Mouse (Mus musculus): ENCODE measurements around the gene Grhl1.
A peak's percentile ranks its signal among the peaks of the same experiment; 100 is the strongest.
"Not testable (repeated sequence)": the region's sequence is repeated elsewhere in the genome, so short reads cannot be mapped to it uniquely, and the experiment has no call there.

Gene Grhl1

DNA sequence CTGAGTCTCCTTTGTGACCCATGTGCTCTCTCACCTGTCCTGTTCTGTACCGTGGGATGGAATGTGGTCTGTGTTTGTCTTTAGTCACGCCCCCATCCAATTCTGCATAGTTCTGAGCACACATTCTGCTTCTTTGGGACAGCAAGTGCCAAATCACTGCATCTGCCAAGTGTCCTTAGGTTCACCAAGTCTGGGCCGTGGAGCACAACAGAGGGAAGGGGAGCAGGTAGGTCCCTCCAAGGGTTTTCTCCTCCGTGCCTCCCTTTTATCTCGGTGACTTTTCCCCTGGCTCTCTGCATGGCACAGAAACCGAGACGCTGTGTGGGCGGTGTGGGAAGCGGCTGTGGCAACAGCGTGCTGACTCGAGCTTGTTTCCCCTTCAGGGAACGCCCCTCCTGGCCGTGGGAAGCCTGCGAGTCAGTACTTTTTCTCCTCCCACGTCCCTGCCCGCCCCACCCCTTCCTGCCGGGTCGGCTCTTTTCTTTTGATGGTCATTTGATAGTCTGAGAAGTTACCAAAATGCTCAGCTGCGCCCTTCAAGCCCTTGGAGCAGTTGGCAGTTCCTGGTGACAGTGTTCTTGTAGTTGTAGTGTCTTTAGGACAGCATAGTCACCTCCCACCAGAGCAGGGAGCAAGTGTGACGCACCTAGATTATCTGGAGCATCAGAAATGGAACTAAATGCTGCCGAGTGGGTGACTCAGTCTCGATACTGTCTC is 21.0 kb downstream of the Grhl1 start:
- DNase-seq = peak in 1 of 2 experiments; percentile 35

DNA sequence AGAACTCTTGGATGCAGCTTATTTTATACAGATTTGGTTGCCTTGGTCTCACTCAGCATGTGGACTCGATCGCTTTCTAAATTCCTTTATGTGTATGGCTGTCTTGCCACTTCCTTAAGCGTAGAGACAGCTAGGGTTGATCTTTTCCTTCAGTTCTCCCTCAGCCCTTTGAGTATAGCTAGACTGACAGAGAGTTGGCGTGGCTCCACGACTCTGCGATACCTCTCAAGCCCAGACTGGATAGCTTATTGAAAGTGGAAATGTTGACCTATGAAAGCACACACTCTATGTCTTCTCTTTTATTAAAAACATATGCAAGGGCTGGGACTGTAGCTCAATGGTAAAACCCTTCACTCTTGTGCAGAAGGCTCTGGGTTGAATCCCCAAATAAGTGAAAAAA is 25.3 kb downstream of the Grhl1 start:
- peak; percentile 39 for DNase-seq

DNA sequence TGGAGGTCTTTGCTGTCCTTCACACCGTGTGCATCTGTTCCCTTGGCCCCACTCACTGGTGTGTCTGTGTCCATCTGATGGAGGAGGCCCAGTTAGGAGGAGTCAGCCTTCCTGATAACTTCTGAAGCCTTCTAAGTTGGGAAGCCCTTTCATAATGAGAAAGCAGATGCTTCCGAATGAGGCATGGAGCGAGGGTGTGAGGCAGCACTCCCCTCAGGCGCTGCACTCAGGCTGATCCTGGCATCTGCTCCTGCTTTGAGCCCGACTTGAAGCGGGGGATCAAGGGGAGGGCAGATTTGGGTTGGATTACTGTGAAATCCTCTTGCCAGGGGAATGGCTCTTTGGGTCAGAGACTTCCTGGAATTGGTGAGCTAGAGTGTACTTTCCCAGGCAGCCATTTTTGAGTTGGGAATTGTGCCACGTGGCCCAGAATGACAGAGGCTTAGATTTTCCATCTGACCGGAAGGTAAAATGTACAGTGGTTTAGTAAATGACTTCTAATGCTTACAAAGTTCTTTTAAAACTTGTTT is 27.3 kb downstream of the Grhl1 start:
- peak; percentile 50 to 55 for DNase-seq

DNA sequence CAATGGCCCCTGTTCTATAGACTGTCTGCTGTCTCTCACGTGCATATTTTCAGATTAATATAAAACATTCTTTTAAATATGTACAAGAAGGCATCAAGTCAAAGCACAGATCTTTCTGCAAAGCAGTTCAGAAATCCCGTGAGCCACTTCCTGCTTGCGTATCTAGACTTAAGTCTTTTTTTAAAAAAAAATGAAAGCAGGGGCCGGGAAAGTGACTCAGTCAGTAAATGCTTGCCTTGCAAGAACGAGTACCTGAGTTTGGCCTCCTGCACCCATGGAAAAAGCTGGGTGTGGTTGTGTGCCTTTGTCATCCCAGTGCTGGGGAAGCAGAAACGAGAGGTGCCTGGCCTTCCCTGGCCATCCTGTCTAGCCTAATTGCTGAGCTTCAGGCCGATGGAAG is 28.0 kb downstream of the Grhl1 start:
- DNase-seq = no peak

DNA sequence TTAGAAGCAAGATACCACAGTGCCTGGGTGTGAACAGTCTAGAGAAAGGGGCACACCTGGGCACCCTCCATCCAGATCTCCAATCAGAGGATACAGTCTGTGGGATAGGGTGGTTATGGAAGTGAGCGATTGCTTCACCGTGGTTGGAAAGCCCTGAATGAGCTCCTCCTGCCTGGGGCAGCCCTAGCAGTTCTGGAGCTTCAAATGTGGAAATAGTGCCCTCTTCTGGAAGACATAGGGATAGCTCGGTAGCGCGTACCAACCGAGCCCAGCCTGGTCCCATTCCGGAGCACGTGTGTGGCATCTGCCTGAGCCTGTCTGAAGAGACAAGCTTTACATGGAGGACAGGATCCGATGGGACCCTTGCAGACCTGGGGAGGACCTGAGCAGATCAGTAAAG is 28.7 kb downstream of the Grhl1 start:
- DNase-seq = peak; percentile 85 to 90

DNA sequence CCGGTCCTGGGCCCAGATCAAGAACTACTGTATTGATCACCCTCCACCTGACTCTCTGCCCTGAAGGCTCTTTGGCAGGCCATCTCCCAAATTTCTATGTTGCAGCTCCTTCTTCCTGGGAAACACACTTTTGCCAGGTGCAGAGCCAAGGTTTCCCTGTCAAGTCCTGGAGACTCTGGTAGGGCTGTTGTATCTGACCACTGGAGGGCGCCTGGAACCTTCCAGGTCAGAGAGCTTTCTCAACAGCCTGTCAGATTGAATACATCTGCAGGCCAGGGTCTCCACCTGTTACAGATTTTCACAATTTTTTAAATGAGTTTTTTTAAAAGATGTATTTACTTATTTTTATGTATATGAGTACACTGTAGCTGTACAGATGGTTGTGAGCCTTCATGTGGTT is 31.2 kb downstream of the Grhl1 start:
- peak; percentile 90 to 92 for DNase-seq

DNA sequence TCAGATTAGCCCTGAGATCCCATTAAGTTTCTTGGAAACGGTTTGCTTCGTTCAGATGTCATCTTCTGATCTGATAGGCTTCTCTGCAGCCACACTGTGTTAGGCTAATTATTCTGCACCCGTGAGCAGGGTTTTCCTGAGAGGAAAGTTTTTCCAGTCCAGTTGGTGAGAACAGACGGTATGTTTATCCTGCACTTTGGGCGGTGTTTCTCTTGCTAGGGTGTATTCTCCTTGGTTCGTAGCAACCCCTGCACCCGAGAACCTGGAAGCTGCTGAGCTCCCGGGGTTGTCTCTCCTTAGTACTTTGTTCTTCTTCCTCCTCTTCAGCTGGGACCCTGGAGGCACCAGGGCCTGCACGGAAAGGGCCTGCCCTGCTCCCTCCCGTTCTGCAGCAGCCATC is 34.1 kb downstream of the Grhl1 start:
- no peak for DNase-seq

DNA sequence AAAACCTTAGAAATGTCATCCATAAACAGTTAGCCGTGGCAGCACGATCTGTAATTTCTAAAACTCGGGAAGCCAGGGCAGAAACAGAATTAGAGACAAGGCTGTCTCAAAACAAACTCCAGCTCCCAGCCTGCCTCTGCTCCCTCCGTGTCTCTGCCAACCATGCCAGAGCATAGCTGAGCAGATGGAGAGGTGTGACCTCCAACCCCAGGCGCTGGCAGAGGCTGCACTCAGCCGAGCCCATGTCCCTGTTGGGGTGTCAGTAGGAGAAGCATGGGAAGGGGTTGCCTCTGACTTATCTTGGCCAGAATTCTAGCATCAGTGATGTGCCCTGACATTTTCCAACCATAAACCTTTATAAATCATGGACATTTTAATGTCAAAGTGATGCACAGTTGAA is 40.5 kb downstream of the Grhl1 start:
- peak; percentile 71 to 79 for DNase-seq

DNA sequence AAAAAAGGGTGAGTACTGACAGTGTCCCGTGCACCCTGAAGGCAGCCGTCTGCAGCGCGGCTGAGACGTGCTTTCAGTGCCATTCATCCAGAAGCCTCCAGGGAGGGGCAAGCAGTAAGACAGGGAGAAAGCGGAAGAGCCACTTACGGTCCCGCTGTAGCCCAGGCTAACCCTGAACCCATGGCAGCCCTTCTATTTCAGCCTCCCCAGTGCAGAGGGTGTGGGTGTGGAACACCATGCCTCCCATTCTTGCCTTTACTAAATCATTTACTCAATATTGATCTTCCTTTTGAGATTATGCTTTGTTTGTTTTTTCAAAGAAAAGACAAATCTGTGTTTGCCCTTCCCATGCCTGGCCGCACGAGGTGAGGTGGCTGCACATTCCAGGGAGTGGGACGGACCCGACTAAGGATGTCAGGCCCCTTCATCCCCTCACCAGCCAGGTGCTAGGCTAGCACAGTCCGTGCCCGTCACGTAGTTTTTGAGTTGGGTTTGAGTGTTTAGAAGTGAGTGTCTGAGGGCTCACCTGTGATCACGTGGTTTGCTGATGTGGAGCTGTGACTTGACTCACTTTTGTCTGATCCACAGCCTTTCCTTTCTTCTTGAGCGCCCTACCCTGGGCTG is 42.5 kb downstream of the Grhl1 start:
- no peak for DNase-seq

DNA sequence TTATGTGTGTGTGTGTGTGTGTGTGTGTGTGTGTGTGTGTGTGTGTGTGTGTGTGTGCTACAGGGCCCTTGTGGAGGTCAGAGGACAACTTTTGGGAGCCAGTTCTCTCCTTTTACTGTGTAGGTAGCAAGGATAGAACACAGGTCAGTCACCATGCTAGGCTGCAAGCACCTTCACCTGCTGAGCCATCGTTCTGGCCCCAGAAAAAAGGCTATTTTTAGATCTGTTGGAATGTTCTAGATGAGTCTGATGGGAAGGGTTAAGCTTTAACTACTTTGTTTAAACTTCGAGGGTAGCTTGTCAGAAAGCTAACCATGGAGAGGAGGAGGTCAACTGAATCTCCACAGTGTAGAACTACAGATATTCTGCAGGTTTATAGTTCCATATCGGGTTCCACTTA is 43.1 kb downstream of the Grhl1 start:
- no peak for DNase-seq

DNA sequence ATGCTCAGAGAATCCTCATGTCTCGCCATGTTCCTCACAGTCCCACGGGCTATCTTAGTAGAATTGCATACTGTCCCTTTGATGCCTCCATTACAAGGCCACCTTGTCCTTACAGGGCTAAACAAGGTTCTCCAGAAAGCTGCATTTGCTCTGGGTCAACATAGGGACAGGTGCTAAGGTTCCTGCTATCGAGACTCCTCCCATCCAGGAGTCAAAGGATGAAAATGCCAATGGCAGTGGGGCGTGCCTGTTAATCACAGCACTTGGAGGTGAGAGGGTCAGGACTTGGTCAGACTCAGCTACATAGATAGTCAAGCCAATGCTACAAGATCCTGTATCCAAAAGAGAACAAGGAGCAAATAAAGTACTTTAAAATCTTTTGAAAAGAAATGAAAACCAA is 47.4 kb downstream of the Grhl1 start:
- no peak for DNase-seq

DNA sequence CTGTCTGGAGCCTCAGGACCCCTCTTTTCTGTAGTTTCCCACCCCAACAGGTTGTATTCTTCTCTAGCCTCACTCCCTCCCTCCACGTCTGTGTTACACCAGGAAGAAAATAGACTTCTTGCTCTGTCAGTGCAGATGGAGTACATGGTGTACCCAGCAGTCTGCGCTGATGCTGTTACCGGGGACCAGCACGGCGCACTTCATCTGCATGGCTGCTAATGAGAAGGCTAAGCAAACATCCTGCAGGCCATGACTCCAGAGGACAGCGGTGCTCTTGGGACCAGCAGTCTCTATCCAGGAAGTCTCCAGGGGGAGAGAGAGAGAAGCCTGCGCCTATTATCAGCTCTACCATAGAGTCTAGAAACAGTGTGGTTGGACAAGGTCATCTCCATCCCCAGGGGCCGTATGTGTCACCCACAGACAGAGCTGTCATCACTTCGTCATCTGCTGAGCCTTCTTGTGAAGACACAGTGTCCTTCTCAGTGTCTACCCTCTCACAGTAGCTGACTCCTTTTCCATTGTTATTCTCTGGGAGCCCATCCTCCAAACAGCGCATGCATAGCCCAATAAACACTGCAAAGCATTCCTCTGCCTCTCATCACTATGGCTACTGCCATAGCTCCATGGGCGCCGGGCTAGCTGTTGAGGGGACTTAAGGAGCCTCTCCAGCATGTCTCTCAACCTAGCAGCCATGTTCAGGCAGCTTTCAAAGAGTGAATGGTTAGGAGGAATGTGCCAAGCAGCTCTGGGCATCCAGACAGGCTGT is 51.6 kb downstream of the Grhl1 start:
- DNase-seq = no peak

DNA sequence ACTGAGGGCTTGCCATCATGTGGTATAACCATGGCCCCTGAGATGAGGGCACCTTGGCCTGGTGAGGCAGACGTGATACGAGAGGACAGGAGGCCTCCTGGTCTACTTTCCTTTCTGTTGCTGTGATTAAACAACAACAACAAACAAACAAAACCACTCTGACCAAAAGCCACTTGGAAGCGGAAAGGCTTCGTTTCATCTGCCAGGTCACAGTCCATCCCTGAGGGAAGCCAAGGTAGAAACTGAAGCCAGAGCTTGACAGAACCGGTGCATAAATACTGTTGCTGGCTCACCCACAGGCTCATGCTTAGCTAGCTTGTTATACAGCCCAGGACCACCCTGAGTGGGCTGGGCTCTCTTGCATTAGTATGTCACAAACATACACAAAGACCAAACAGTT is 54.3 kb downstream of the Grhl1 start:
- DNase-seq = no peak

DNA sequence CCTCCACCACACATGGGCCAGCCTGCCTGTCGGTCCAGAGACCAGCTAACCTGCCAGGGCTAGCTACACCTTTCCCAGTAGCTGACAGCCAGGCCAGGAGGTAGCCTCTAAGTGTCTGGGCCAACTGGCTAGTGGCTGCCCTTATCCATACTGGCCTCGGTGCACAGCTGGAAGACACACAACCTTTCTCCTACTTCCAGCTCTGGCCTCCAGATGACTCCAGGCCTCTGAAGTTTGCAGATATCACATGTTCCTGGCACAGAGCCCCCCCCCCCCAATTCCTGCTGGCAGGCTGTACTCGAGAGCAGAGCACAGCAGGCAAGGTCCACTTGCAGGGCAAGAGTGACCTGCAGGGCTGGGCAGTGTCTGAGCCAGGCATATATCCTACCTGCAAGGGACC is 55.1 kb downstream of the Grhl1 start:
- DNase-seq = no peak

DNA sequence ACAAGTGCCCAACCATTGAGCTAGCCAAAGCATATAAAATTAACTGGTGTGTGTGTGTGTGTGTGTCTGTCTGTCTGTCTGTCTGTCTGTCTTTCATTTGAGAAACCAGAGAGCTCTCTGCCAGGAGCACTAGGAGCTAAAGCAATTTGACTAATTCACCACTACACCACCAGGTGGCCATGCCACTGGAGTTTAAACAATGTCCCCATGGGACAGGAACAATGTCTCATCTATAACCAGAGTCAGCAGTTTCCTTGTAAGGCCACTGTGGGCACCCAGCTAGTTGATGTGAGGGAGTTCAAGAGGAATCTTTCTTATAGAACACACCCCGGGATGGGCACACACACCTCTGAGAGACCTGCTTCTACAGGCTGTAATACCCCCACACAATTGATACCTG is 58.1 kb downstream of the Grhl1 start:
- no peak for DNase-seq

DNA sequence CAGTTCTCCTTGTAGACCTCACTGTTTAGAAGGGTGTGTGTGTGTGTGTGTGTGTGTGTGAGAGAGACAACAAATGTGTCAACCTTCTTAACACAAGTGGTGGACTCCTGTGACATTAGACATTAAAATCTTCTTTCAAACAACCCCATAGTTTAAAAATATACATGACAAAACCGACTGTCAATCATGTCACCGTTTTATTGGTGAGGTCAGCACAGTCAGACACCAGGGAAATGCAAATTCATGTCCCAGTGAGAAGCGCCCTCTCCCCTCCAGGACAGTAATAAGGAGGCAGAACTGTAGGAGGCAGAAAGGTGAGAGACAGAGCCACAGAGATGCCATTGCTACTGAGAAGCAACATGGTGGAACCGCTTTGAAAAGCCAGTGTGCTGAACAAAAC is 60.3 kb downstream of the Grhl1 start:
- DNase-seq = no peak

DNA sequence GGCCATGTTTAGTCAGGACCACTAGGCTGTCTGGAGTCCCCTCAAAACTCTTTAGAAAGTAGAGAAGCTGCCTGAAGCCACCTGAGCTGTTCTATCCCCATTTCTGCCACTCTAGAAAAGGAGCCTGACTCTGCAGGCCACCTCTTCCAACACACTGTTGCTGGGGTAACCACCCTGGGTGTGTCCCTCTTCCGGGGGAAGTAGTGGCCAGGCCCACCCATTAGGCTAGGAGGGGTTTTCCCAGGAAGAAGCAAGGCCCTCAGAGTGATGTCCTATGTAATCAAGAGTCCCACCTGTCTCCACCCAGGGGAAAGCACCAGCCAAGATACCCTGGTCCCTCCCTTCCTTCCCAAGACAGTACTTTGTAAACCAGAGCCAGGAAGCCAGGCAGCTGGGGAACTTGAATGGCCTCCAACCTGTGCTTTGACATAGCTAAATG is 61.7 kb downstream of the Grhl1 start:
- DNase-seq = no peak

DNA sequence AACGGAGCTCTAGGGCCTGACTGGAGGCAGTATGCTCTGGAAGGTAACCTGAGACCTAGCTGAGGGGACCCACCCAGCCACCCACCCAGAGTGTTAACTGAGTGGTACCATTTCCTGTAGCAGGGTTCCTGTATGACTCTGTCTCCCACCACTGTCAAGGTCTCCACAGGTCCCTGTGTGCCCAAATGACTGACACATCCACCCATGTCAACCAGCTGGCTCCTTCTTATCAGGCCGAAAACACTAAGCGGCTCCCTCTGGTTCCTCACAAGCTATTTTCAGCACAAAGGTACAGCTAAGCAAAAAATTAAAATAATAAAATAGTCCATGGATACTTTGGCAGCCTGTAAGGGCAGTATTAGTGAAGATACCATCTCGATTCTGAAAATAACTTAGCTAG is 62.1 kb downstream of the Grhl1 start:
- no peak for DNase-seq

DNA sequence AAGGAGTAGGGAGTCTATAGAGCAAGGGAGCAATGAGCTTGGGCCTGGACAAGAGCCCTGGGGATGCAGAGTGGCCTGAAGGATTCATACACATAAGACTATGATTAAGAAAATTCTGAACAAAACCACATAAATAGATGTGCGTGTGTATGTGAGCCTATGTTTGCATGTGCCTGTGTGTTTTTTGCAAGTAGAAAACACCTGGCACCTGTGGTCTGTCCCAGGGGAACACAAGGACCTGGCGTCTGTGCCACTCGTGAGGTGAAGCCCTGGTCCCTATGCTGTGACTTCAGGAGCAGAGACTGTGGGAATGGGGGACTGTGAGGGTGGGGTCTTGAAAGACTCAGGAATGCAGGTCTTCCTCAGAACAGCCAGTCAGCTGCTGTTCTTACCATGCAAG is 62.6 kb downstream of the Grhl1 start:
- DNase-seq = no peak

DNA sequence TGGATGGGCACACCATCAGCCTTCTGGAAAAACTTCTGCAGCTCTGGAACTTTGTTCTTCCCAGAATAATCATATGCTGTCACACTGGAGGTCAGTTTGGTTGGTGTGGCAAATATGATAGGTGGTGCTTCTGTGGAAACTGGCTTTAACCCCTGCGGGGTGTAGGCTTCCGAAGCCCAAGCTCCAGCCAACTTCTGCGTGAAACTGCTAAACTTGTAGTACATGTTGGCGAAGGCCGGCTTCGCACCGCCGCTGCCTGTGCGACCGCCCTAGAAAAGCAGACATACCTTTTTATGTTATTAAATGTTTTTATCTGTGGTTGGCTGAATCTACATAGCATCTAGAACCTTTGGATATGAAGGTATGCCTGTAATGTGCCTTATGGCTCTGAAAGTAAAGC is 66.7 kb downstream of the Grhl1 start:
- DNase-seq = not testable (repeated sequence)

DNA sequence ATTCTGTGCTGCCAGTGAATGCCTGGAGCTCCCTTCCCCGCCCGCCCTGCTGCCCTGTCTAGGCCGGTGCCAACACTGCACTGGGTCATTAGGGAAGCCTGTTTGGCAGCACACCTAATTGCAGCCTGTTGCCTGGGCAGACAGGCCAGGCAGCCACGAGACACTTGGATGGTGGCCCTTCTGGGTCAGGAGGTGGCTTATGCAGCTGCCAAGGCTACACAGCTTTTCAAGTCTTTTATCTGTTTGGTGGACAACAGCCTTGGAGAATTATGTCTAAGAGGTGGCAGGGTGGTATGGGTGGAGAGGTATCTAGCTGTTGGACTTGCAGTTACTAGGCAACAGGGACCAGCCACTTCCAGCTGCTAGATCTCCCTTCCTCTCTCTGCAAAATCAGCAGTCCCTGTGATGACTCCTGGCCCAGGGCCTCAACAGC is 70.3 kb downstream of the Grhl1 start:
- DNase-seq = peak; percentile 96 to 97

DNA sequence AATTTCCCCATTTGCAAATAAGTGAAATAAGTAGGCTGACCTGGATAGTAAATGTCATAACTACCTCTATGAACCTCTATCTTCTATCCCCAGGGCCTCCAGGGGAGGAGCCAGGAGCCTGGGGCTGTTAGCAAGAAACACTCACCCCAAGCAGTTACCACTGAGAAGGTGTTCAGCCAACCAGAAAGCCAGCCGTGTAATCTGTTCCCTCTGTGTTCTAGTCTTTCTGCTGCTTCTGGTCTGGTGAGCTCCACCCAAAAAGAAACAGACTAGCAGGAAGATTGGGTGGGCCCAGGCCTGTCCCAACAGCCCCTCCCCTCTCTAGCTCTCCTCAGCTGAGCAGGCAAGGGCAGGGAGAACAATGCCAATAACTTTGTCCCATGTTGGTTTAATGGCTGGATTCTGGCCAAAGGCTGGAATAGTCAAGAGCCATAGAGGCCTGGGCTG is 72.1 kb downstream of the Grhl1 start:
- no peak for DNase-seq

DNA sequence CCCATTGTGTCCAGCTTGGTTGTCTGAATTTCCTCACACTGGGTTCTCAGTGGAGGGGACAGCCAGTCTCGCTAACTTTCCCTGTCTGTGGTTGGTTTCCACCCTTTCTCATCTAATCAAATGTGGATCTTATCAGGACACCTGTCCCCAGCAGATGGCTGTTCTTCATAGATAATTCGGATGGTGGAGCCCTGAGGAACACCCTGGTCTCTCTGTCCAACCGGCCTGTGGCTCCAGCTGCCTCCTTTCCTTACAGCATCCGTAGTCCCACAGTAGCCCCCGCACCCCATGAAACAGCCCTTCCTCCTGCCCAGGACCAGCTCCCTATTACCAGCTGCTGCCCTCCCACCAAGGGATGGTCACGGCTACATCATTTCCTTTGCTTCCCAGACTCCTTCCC is 73.8 kb downstream of the Grhl1 start:
- DNase-seq = no peak

DNA sequence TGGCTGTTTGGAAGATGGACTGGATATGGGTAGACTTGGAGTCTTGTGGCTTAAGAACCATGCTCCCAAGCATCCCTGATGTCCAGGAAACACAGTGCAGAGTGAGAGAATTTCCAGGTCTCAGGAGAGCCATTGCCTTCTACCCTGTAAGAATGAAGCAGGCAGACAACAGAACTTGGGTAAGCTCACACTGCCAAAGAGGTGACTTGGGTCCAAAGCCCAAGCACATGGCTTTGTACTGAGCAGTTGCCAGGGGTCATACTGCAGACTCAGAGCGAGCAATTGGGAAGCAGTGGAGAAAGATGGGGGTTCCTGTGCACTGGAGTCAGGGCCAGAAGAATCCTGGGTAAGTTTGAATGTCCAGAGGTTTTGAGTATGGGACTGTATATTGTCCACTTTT is 76.0 kb downstream of the Grhl1 start:
- DNase-seq = no peak

All from cerebellum, postnatal 10 days (tissue).